Mouse (Mus musculus): ENCODE data around the gene Gca. TPM values are rescaled to one million over a fixed set of nuclear protein-coding genes. Genes with fewer than 3 reads are reported as not detected.

The Gca gene
- polyA plus RNA-seq, 1 experiment from 2014 or later, result 1.5 TPM

Other genes with a start within 250 kb of the Gca start
- gene Gcg, start 180.6 kb upstream of the Gca start, polyA plus RNA-seq (2016; fragmentation: Nextera tagmentation; extraction: Ambion mirVana), result not detected in 2 replicates
- gene Fap, start 90.2 kb upstream of the Gca start, polyA plus RNA-seq (2016; fragmentation: Nextera tagmentation; extraction: Ambion mirVana), result 2.2 and 2.8 TPM in 2 replicates
- gene Ifih1, start 18.0 kb upstream of the Gca start, polyA plus RNA-seq (2016; fragmentation: Nextera tagmentation; extraction: Ambion mirVana), result 0.43 and 0.93 TPM in 2 replicates

Measured in midbrain, embryonic 10.5 days (tissue).